Mouse (Mus musculus) forebrain, embryonic 15.5 days (tissue): ENCODE measurements around the gene Slc22a18. TPM values are rescaled to one million over a fixed set of nuclear protein-coding genes. Genes with fewer than 3 reads are reported as not detected.

Experiments used
- ATAC-seq: fragments of 200-750 bp; cut with Nextera tagmentation; replicated peaks from 2 replicates; pipeline ENCODE4 v1.8.0; 2017; ENCODE audit warnings: mild to moderate bottlenecking, moderate TSS enrichment, moderate library complexity
- H3K27ac ChIP-seq: fragments of 300-500 bp; sonication (generic); replicated peaks from 2 replicates; pipeline ENCODE4 v1.5.1; 2015; ENCODE audit warnings: mild to moderate bottlenecking, inconsistent platforms
- H3K27me3 ChIP-seq: fragments of 300-500 bp; sonication (generic); 2 replicates; pipeline ENCODE4 v1.6.1; 2015; ENCODE audit warnings: inconsistent platforms
- H3K36me3 ChIP-seq: fragments of 300-500 bp; sonication (generic); 2 replicates; pipeline ENCODE4 v1.6.1; 2015; ENCODE audit warnings: mild to moderate bottlenecking, inconsistent platforms
- H3K4me1 ChIP-seq: fragments of 300-500 bp; sonication (generic); 2 replicates; pipeline ENCODE4 v1.6.1; 2015; ENCODE audit warnings: inconsistent platforms
- H3K4me2 ChIP-seq: fragments of 300-500 bp; sonication (generic); replicated peaks from 2 replicates; pipeline ENCODE4 v1.6.1; 2015; ENCODE audit warnings: mild to moderate bottlenecking, inconsistent platforms
- H3K4me3 ChIP-seq: fragments of 300-500 bp; sonication (generic); 2 replicates; pipeline ENCODE4 v1.5.1; 2015; ENCODE audit warnings: mild to moderate bottlenecking, inconsistent platforms
- H3K9ac ChIP-seq: fragments of 300-500 bp; sonication (generic); replicated peaks from 2 replicates; pipeline ENCODE4 v1.6.1; 2015; ENCODE audit warnings: mild to moderate bottlenecking, inconsistent platforms
- H3K9me3 ChIP-seq: fragments of 300-500 bp; sonication (generic); 2 replicates; pipeline ENCODE4 v1.6.1; 2016; ENCODE audit warnings: inconsistent platforms
- WGBS: fragments of 180-500 bp; shearing (Covaris S2); methylation state at CpG from one replicate; pipeline ENCODE4 v1.1.7; 2015; ENCODE audit warnings: mixed read lengths; 5-methylcytosine and 5-hydroxymethylcytosine counted together
- polyA plus RNA-seq: library from polyadenylated mRNA; unstranded; fragments of >200 nt; fragmentation: Nextera tagmentation; extraction: Ambion mirVana; gene quantifications from 2 replicates; pipeline ENCODE4 v1.2.1, GENCODE M21; 2015

The Slc22a18 gene
- polyA plus RNA-seq, 1 experiment from 2014 or later = 0.29 TPM

GRCm38 (mm10) chr7:143548231-143548961, 74.9 kb downstream of the Slc22a18 start:
- H3K4me2 ChIP-seq = peak overlapping the region; percentile 84
- H3K36me3 ChIP-seq = no peaks in the 10 kb centered on the region
- no peaks in the 10 kb centered on the region for H3K27me3 ChIP-seq
- H3K4me3 ChIP-seq = peak overlapping the region; percentile 90
- peak overlapping the region; percentile 83 for H3K27ac ChIP-seq
- H3K4me1 ChIP-seq = peaks cover 37% of the 10 kb centered on the region
- WGBS = under 1% methylated on average over 59 of the region's 63 CpGs
- peak; percentile 71 for ATAC-seq
- H3K9me3 ChIP-seq = no peaks in the 10 kb centered on the region
- H3K9ac ChIP-seq = peak overlapping the region; percentile 73

Other genes starting within 250 kb of the Slc22a18 start
- 139 and 142 TPM in 2 replicates for gene Cdkn1c, start 12.7 kb upstream of the Slc22a18 start, polyA plus RNA-seq
- gene Phlda2, start 29.4 kb downstream of the Slc22a18 start, polyA plus RNA-seq = 0.26 and 0.47 TPM in 2 replicates
- gene Nap1l4, start 75.4 kb downstream of the Slc22a18 start, polyA plus RNA-seq = 347 and 356 TPM in 2 replicates
- gene Cars, start 126.4 kb downstream of the Slc22a18 start, polyA plus RNA-seq = 70.1 and 73.0 TPM in 2 replicates
- 0.10 and 0.19 TPM in 2 replicates for gene Tnfrsf26, start 155.0 kb downstream of the Slc22a18 start, polyA plus RNA-seq
- gene Tnfrsf22, start 175.9 kb downstream of the Slc22a18 start, polyA plus RNA-seq = 4.0 and 5.3 TPM in 2 replicates
- gene Tnfrsf23, start 212.1 kb downstream of the Slc22a18 start, polyA plus RNA-seq = 0.45 and 0.66 TPM in 2 replicates